Mouse (Mus musculus) testis, postnatal 10 days (tissue): ENCODE results near the gene Usp44.
"Not testable (repeated sequence)": the region's sequence is repeated elsewhere in the genome, so short reads cannot be mapped to it uniquely, and the experiment has no call there.

ENCODE experiments used
- DNase-seq: peaks from one replicate; pipeline ENCODE4 v3.0.0; 2021; ENCODE audit warnings: low spot score

Gene Usp44

DNA sequence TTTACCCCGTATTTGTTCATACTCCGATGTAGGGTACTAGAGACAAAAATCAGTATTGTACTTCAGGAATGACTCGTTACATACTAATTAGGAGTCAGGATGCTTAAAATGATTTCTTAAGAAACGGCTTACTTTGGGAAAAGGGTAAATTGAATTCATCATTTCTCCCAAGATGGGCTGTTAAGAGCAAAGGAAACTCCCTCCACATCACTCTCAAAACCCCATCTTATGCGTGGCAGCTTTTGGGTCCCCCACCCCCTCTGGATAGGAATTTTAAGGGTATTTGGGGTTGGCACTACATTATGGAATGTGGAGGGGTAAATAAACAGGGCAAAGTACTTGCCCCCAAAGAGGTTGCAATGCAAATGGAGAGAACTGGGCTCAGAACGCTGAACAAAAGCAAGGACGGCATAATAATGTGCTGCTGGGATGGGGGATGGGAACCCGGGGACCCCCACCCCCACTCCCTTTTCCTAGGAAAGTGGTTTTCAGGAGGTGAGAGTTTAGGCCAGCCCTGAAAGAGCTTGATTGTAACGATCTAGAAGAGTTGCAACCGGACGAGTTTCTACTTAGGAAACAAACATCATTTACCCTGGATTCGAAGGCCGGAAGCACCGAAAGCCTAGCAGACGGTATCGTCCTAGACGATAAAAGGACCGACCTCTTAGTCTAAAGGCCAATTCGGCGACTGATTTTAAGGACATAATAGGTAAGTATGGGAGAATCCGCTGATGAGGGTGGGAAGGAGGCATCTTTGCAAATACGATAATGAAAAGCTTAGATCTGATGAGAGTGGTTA, at the start of gene Usp44:
Usp44 (plus strand) TSS at position 625 of the 799 bp plus-strand sequence.
- no peak for DNase-seq

GRCm38 (mm10) chr10:93783216-93784013, 47.9 kb upstream of the Usp44 start:
- DNase-seq = no peak

DNA sequence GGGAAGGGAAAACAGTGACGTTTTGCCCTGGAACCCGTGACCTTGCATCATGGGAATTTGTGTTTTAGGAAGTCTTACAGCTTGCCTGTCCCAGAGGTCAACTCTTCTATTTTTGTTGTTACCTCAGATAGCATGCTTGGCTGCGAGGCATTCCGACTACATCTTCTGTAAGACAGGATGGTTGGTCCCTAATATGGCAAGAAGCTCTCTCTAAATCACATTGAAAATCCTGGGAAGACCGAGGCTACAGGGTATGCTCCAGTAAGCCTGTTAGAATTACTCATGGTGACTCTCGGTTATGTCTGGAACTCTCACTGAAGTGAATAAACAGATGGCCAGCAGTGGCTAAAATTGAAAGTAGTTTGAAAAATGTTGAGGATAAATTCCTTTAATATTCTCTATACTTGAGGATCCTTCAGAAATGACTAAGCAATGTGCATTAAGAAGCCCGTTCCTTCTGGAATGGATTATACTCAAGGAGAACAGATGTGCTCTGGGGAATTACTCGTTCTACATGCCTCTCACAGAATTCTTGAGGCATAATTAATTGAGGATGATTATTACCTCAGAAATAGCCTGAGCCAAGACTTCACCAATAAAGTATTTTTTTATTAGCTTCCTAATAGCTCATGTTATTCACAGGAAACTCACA, 31.5 kb upstream of the Usp44 start:
- no peak for DNase-seq

- no peak for DNase-seq
Measured at GRCm38 (mm10) chr10:93800363-93800722, 31.0 kb upstream of the Usp44 start.

- DNase-seq = no peak
Measured at GRCm38 (mm10) chr10:93800895-93801294, 30.5 kb upstream of the Usp44 start.

DNA sequence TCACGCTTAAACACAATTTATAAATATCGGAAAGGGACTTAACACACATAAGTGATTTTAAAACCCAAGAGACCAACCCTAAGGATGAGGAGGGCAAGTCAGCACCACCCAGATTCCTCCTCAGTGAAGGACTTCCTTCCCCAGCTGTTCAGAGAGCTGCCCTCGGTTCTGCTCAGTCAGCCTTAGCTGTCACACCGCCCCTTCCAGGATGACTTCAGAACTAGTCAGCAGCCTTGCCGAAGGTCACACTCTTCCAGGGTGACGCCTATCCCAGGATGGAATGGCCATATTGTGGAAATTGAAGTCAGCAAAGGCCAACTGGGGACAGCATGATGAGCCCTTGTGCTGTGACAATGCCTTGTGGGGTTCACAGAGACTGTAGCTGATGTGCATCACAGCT, 28.2 kb upstream of the Usp44 start:
- DNase-seq = no peak

DNA sequence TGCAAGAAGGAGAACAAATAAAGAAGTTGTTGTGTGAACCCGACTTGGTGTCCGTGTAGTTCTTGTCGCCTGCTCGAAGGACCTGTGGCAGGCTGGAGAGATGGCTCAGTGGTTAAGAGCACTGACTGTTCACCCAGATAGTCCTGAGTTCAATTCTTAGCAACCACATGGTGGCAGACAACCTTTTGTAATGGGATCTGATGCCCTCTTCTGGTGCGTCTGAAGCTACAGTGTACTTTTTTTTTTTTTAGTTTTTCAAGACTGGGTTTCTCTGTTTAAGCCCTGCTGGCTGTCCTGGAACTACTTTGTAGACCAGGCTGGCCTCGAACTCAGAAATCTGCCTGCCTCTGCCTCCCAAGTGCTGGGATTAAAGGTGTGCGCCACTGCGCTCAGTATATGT, 21.9 kb upstream of the Usp44 start:
- not testable (repeated sequence) for DNase-seq

GRCm38 (mm10) chr10:93810590-93811185, 20.7 kb upstream of the Usp44 start:
- no peak for DNase-seq

DNA sequence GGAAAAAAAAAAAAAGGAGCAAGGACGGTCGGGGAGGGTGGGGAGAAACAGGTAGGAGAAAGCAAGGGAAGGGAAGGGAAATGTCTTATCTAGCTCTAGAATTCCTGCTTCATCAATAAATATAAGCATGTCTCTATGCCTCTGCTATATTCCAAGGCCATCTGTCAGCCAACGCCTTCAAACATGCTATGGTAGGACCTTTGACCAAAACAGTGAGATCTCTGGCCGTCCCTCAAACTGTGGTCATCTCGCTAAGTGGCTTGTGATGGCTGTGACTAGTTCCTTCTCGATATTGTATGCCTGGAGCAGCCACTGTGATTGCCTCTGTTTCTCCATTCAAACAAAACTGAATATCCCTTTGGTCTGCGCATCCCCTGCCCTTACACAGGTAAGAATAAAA, 19.3 kb upstream of the Usp44 start:
- no peak for DNase-seq

DNA sequence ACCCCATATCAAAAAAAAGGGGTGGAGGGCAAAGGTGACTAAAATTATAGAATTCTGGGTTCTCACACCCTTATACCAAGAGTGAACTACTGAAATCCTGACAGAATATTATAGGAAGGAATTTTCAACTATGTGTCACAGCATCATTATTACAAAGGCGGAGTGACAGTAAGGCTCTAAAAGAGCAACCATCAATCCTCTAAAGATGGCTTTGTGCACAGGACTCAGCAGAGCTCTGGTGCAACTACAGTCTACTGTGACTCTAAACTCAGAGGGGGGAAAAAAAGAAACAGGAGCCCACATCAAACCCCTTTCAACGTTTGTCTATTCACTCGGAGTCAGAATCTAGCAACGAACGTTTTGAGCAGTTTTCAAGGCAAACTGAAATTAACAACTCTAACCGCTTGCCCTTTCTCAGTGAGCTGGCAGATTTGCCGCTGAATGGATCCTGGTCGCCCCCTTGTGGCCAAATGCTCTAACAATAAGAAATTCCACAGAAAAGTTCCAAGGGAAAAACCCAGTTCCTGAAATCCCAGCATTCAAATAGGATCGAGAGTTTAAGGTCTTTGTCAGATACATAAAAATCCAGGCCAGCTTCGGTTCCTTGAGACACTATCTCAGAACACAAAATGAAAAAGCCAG, 18.5 kb upstream of the Usp44 start:
- DNase-seq = peak; percentile 88

GRCm38 (mm10) chr10:93813755-93814154, 17.6 kb upstream of the Usp44 start:
- DNase-seq = no peak

DNA sequence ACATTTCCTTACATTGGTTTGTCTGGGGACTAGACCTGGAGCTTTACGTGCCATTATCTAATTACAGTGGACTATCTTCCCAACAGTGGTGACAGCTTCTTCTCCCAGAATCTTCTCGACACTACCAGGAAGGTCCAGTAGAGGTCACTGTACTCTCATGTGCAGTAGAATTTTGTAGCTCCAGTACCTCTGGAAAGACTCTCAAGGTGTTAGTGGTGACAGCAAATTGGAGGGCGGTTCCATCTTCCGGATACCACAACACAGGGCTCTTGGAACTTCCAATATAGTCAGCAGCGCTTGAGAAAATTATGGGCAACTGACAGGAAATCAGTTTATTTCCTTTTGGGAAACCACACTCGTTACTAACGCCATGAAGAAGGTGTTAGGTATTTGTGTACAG, 12.7 kb upstream of the Usp44 start:
- peak; percentile 79 for DNase-seq

DNA sequence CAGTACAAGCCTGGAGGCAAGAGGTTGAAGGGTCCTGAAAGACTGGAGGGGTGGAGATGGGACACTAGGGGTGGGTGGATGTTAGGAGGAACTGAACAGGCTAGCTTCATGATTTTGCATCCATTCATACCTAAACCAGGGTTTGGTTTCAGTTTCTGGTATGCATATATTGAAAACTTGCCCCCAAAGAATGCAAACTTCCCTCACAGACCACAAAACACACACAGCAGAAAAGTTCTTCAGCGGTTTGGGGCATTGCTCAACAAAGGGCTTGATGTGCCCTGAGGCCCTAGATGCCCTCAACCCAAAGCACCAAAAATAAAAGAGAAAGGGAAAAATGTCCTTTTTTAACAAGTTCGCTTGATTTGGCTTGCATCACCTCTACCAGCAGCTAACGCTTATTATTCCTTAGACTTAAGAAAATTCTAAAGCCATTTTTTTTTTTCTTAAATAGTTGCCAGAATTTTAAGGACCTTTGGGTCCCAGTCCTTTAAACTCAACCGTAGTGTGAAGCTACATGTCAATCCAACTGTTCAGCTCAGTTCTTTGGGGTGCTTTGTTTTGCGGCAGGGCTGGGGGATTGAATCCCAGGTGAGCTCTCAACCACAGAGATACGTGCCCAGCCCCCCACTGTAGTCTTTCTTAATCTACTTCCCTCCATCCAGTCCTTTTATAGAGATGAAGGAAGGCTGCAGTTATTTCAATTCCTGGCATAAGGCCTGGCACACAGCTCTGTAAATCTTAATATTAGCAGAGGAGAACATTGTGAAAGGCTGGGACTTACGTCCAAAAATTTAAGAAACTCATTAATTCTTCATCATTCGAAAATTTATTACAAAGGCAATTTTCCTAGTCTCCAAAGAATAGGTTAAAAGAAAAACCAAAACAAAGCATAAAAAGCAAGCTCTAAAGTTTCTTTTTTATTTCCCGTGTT, 1.2 kb upstream of the Usp44 start:
- no peak for DNase-seq

- no peak for DNase-seq
Measured at GRCm38 (mm10) chr10:93831730-93832574, 597 bp downstream of the Usp44 start.

DNA sequence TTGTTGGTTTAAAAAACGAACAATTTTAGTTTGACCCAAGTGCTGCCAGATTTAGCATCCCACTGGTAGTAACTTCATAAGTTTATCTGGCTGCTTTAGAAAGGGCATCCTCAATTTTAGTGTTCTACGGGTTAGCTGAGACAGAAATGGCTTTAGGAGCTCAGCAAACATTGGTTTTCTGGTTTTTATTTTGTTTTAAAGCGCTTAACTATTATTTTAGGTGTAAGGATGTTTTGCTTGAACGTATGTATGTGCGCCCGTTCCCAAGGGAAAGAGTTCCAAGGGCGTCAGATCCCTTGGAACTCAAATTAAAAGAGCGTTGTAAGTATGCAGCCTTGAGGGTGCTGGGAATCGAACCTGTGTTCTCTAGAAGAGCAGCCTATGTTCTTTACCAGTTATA, 1.5 kb downstream of the Usp44 start:
- DNase-seq = no peak

DNA sequence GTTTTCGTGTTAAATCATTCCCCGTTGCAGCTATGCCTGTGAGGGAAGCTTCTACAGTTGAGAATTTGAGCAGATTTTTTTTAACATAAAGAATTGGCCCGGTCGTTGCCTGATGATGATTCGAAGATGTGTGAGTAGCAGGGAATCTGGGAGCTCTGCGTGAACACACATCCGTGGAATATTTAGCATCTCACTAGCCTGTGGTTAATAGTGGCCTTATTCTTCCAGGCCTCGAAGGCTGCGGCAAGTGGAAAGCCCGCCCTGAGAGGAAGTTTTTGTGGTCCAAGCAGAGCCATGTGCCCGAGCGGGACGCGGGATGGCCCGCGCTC, 2.0 kb downstream of the Usp44 start:
- no peak for DNase-seq

DNA sequence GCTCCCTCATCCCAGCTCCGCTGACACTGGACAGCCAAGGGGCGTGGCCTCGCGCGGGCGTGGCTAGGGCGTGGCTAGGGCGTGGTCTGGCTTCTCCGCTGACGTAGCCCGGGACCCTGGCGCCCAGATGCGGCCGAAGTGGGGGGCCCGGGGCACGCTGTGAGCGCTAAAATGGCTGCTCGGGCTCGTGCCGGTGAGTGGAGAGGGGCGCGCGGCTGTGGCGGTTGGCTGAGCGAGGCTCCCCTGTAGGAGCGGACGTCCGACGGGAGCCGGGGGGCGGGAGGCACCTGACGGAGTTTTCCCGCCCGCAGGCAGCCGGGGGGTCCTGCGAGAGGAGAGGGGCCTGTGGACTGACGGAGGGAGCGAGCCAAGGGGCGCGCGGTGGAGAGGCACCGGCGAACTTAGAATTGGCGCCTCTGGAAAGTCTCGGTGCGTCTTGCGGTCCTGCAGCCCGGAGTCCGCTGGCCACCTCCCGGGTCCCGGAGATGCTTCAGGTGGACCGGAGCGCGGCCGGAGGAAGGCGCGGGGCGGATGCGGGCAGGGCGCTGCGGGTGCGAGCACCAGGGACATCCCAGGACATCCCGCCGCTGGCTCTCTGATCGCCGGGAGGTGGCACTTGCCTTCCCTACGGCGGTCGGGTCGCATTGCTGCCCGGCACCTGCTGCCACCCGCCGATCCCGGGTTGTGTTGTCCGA, 2.5 kb downstream of the Usp44 start:
- DNase-seq = peak; percentile 81

DNA sequence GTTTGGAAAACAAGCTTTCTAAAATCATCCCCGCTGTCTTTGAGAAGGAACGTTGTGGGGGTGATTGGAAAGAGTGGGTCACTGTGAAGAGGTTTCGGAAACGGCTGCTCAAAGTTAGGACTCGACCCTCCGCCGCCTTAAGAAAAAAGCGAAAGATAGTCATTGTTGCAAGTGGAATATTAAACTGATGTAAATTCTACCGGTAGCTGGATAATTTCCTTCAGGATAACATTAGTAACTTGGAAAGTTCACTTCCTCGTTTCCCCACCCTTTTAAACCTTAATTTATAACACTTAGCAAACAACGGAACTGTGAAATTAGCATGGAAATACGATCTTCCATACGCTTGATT, 3.0 kb downstream of the Usp44 start:
- no peak for DNase-seq

- DNase-seq = not testable (repeated sequence)
Measured at GRCm38 (mm10) chr10:93835115-93835514, 3.8 kb downstream of the Usp44 start.

DNA sequence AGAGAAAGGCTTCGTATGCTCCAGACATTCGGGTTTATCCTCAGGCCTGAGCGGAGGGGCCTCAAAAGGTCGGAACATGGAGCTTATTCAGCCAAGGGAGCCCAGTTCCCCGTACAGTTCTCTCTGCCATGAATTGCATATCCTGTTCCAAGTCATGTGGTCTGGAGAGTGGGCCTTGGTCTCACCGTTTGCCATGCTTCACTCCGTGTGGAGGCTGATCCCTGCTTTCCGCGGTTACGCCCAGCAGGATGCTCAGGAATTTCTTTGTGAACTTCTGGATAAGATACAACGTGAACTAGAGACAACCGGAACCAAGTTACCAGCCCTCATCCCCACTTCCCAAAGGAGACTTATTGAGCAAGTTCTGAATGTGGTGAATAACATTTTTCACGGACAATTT, 15.4 kb downstream of the Usp44 start:
- DNase-seq = no peak
